Mouse (Mus musculus) left cerebral cortex, adult 9 months (tissue): ENCODE results near the gene Kcna7.
"Not testable (repeated sequence)": the region's sequence is repeated elsewhere in the genome, so short reads cannot be mapped to it uniquely, and the experiment has no call there.

Source experiments
- DNase-seq, 2 experiments: peaks; one replicate each; pipeline ENCODE4 v3.0.0; 2022; ENCODE audit warnings: low spot score in 2 of 2

Kcna7 gene

GRCm38 (mm10) chr7:45395129-45395541 is 10.3 kb upstream of the Kcna7 start:
- peak in 1 of 2 experiments; percentile 26 for DNase-seq

- peak; percentile 99 to 100 for DNase-seq
Observed at GRCm38 (mm10) chr7:45395578-45396336, 9.7 kb upstream of the Kcna7 start, which contains the start of gene Snrnp70. Snrnp70 (minus strand) TSS chr7:45395742.

- not testable (repeated sequence) for DNase-seq
Observed at GRCm38 (mm10) chr7:45396337-45396775, 9.1 kb upstream of the Kcna7 start.

- no peak for DNase-seq
Observed at GRCm38 (mm10) chr7:45396787-45397186, 8.7 kb upstream of the Kcna7 start.

GRCm38 (mm10) chr7:45401521-45402085 is 3.9 kb upstream of the Kcna7 start:
- DNase-seq = no peak

- peak in 1 of 2 experiments; percentile 34 for DNase-seq
Observed at GRCm38 (mm10) chr7:45403532-45404261, 1.8 kb upstream of the Kcna7 start.

- DNase-seq = no peak
Observed at GRCm38 (mm10) chr7:45406157-45407156, 1.0 kb downstream of the Kcna7 start.

GRCm38 (mm10) chr7:45407836-45408235 is 2.4 kb downstream of the Kcna7 start:
- DNase-seq = no peak

- DNase-seq = no peak
Observed at GRCm38 (mm10) chr7:45408351-45408750, 2.9 kb downstream of the Kcna7 start.

- DNase-seq = no peak
Observed at GRCm38 (mm10) chr7:45408949-45409348, 3.5 kb downstream of the Kcna7 start.

GRCm38 (mm10) chr7:45409497-45410163 is 4.2 kb downstream of the Kcna7 start:
- DNase-seq = no peak

- no peak for DNase-seq
Observed at GRCm38 (mm10) chr7:45412421-45412820, 7.0 kb downstream of the Kcna7 start.

GRCm38 (mm10) chr7:45413113-45413863 is 7.8 kb downstream of the Kcna7 start, which contains the start of gene Ntf5:
Ntf5 (plus strand) TSS chr7:45413695.
- no peak for DNase-seq

GRCm38 (mm10) chr7:45413864-45414739 is 8.6 kb downstream of the Kcna7 start:
- DNase-seq = no peak

- no peak for DNase-seq
Observed at GRCm38 (mm10) chr7:45414740-45415224, 9.3 kb downstream of the Kcna7 start.

- peak in 1 of 2 experiments; percentile 38 for DNase-seq
Observed at GRCm38 (mm10) chr7:45415636-45416035, 10.2 kb downstream of the Kcna7 start.

- DNase-seq = no peak
Observed at GRCm38 (mm10) chr7:45417962-45418492, 12.6 kb downstream of the Kcna7 start.

GRCm38 (mm10) chr7:45419859-45420614 is 14.6 kb downstream of the Kcna7 start:
- no peak for DNase-seq
